Mouse (Mus musculus): ENCODE measurements at regions not wholly inside any gene's neighbourhood (a gene's known extent, or its start where the extent isn't known, plus 50 kb on each side); places are given as distances from the start of the nearest gene placed in this dataset.

DNA sequence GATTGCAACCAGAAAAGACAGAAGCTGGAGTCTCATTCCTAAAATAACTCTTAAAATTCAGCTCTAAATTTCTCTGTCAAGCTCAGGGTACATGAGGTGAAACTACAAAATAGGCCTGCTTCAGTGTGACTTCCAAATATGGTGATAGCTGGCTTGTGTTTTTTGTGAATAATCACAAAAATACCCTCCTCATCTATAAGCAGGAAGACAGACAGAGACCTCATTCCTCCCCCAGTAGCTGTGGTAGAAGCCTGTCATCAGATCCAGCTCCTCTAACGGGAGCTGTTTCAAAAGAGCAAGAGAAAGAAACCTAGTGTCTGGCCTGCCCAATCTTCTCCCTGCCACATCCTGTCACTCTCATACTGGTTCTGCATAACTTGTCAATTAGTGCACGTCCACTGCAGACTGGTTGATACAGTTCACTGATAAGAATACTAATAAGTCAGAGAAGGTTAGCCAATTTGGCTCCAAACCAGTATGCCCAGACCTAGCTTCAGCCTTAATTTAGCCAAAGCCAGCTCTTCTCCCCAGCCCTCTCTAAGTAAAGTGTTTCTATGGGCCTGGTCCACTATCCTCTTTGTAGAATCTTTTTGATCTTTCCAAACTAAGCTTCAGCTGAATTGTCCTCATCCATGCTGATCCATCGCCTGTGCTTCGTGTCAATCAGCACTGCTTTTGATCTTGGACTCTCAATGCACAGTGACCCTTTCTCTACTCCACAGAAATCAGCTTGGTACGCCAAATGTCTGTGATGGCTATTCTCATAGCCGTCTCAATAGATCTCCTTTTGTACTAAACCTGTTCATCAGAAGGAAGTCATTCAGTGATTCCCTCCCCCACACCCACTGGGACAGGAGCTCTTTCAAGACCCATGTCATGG is 160.6 kb downstream of the Fam84b start:
- Histone ChIP-seq H3K27ac (ENCODE audit: insufficient read depth, low read depth, low read length, poor library complexity, severe bottlenecking) (no peak overlapping the region), H3K4me3 (ENCODE audit: insufficient read depth in 1 of 2, low read depth in 1 of 2, low read length in 2 of 2, poor library complexity in 1 of 2, severe bottlenecking in 1 of 2) (no peak overlapping the region), H3K4me1 (ENCODE audit: control insufficient read depth in 2 of 2, insufficient read depth in 2 of 2, low read length in 2 of 2, poor library complexity in 1 of 2) (no peaks in the 10 kb centered on the region), H3K9me3 (ENCODE audit: control insufficient read depth, insufficient read depth, low read depth, low read length) (no peaks in the 10 kb centered on the region), H3K36me3 (ENCODE audit: control insufficient read depth, insufficient read depth, low read length, poor library complexity, severe bottlenecking) (no peaks in the 10 kb centered on the region), H3K9ac (ENCODE audit: insufficient read depth, low read depth, low read length, poor library complexity, severe bottlenecking) (no peak overlapping the region)
- no peak for TF ChIP-seq HCFC1 (IDR thresholded peaks at IDR 0.05; ENCODE audit: borderline replicate concordance, insufficient read depth, low read length)
- TF ChIP-seq MAFK (IDR thresholded peaks at IDR 0.05; ENCODE audit: insufficient read depth, low read depth, low read length): no peak
- TF ChIP-seq ZNF384 (IDR thresholded peaks at IDR 0.05; ENCODE audit: low read depth, low read length): no peak
- no peak for TF ChIP-seq CHD2 (IDR thresholded peaks at IDR 0.05; ENCODE audit: low read depth, low read length)
- no peak for TF ChIP-seq ZC3H11A (IDR thresholded peaks at IDR 0.05; ENCODE audit: borderline replicate concordance, low read depth, low read length)
- in situ Hi-C loops (cut with MboI; ENCODE audit: low sequenced_read_pairs in 2 of 2, unreplicated experiment in 2 of 2): no loop called here
- no peak for DNase-seq (ENCODE audit: low read depth, low spot score)

DNA sequence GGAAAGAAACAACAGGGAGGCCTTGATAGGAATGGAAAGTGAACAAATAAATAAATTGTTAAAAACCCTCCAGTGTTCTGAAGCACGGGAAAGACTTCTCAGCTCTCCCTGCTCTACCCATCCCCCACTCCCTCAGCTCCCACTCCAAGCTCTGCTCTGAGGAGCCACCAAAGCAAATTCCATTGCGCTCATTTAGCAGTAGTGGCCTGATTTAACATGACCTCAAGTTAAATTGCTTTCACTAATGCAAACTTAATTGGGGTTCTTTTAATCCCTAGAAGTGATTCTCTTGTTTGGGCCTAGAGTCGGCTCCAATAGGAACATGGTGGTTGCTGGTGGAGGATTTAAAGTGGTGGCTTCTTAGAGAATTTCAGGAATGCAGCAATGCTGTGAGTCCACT is 161.4 kb downstream of the Fam84b start:
- H3K27ac ChIP-seq (ENCODE audit: insufficient read depth, low read depth, low read length, poor library complexity, severe bottlenecking): no peak overlapping the region

DNA sequence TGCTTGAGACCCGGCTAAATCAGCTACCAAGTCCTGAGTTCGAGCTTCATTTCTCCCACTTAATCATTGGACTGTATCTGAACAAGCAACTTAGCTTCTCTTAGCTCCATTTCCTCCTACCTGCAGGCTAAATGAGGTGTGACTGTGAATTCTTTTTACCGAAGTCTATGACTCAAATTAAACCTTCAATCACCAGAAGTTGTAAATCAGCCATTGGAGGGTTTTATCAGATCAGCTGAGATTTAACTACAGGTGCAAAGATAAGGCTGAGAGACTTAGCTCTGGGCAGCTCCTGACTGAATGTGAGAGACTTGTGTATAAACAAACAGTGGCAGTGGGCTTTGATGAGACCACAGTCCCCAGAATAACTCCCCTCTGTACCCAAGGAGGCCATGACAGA is 176.2 kb downstream of the Fam84b start:
- DNase-seq (ENCODE audit: low read depth, low spot score): no peak
- no peaks in the 10 kb centered on the region for H3K4me1 ChIP-seq (ENCODE audit: control insufficient read depth in 2 of 2, insufficient read depth in 2 of 2, low read length in 2 of 2, poor library complexity in 1 of 2)
- H3K27ac ChIP-seq (ENCODE audit: insufficient read depth, low read depth, low read length, poor library complexity, severe bottlenecking): no peak overlapping the region

More for the DNA sequence above, 161.4 kb downstream of the Fam84b start:
- H3K4me3 ChIP-seq (ENCODE audit: insufficient read depth in 1 of 2, low read depth in 1 of 2, low read length in 2 of 2, poor library complexity in 1 of 2, severe bottlenecking in 1 of 2): no peak overlapping the region
- H3K9ac ChIP-seq (ENCODE audit: insufficient read depth, low read depth, low read length, poor library complexity, severe bottlenecking): no peak overlapping the region
- TF ChIP-seq HCFC1 (IDR thresholded peaks at IDR 0.05; ENCODE audit: borderline replicate concordance, insufficient read depth, low read length) (no peak), MAFK (IDR thresholded peaks at IDR 0.05; ENCODE audit: insufficient read depth, low read depth, low read length) (no peak), ZC3H11A (IDR thresholded peaks at IDR 0.05; ENCODE audit: borderline replicate concordance, low read depth, low read length) (no peak), ZNF384 (IDR thresholded peaks at IDR 0.05; ENCODE audit: low read depth, low read length) (no peak)
- no peaks in the 10 kb centered on the region for H3K36me3 ChIP-seq (ENCODE audit: control insufficient read depth, insufficient read depth, low read length, poor library complexity, severe bottlenecking)
- no peak for DNase-seq (ENCODE audit: low read depth, low spot score)
- no peaks in the 10 kb centered on the region for H3K4me1 ChIP-seq (ENCODE audit: control insufficient read depth in 2 of 2, insufficient read depth in 2 of 2, low read length in 2 of 2, poor library complexity in 1 of 2)
- in situ Hi-C loops (cut with MboI; ENCODE audit: low sequenced_read_pairs in 2 of 2, unreplicated experiment in 2 of 2): no loop called here
- H3K9me3 ChIP-seq (ENCODE audit: control insufficient read depth, insufficient read depth, low read depth, low read length): no peaks in the 10 kb centered on the region

DNA sequence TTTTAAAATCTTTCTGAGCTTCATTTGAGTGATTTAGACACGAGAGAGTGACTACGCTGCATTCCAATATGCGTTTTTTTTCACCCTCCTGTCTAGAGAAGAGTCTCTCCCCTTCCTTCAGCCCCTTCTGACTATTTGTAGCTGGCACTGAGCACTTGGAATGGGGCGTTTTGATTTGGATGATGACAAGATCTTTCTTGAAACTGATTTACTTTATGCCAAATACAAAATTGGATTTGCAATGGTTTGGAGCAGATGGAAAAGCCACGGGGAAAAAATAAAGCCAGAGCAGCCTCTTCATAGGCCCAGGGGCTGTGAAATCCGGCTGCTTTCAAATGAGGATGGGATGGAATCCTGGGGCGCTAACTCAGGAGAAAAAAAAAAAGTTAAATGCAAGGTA is 196.0 kb downstream of the Fam84b start:
- TF ChIP-seq HCFC1 (IDR thresholded peaks at IDR 0.05; ENCODE audit: borderline replicate concordance, insufficient read depth, low read length) (no peak), CHD2 (IDR thresholded peaks at IDR 0.05; ENCODE audit: low read depth, low read length) (no peak), ZNF384 (IDR thresholded peaks at IDR 0.05; ENCODE audit: low read depth, low read length) (no peak), ZC3H11A (IDR thresholded peaks at IDR 0.05; ENCODE audit: borderline replicate concordance, low read depth, low read length) (no peak), MAFK (IDR thresholded peaks at IDR 0.05; ENCODE audit: insufficient read depth, low read depth, low read length) (no peak)
- in situ Hi-C loops (cut with MboI; ENCODE audit: low sequenced_read_pairs in 2 of 2, unreplicated experiment in 2 of 2): no loop called here
- H3K27ac ChIP-seq (ENCODE audit: insufficient read depth, low read depth, low read length, poor library complexity, severe bottlenecking): no peak overlapping the region
- no peak for DNase-seq (ENCODE audit: low read depth, low spot score)
- H3K4me3 ChIP-seq (ENCODE audit: insufficient read depth in 1 of 2, low read depth in 1 of 2, low read length in 2 of 2, poor library complexity in 1 of 2, severe bottlenecking in 1 of 2): no peak overlapping the region
- no peaks in the 10 kb centered on the region for H3K9me3 ChIP-seq (ENCODE audit: control insufficient read depth, insufficient read depth, low read depth, low read length)
- H3K4me1 ChIP-seq (ENCODE audit: control insufficient read depth in 2 of 2, insufficient read depth in 2 of 2, low read length in 2 of 2, poor library complexity in 1 of 2): no peaks in the 10 kb centered on the region
- no peak overlapping the region for H3K9ac ChIP-seq (ENCODE audit: insufficient read depth, low read depth, low read length, poor library complexity, severe bottlenecking)
- no peaks in the 10 kb centered on the region for H3K36me3 ChIP-seq (ENCODE audit: control insufficient read depth, insufficient read depth, low read length, poor library complexity, severe bottlenecking)

More for the DNA sequence above, 176.2 kb downstream of the Fam84b start:
- H3K9ac ChIP-seq (ENCODE audit: insufficient read depth, low read depth, low read length, poor library complexity, severe bottlenecking): no peak overlapping the region
- no peaks in the 10 kb centered on the region for H3K36me3 ChIP-seq (ENCODE audit: control insufficient read depth, insufficient read depth, low read length, poor library complexity, severe bottlenecking)
- H3K4me3 ChIP-seq (ENCODE audit: insufficient read depth in 1 of 2, low read depth in 1 of 2, low read length in 2 of 2, poor library complexity in 1 of 2, severe bottlenecking in 1 of 2): no peak overlapping the region
- no peak for TF ChIP-seq ZC3H11A (IDR thresholded peaks at IDR 0.05; ENCODE audit: borderline replicate concordance, low read depth, low read length)
- TF ChIP-seq ZNF384 (IDR thresholded peaks at IDR 0.05; ENCODE audit: low read depth, low read length): no peak
- in situ Hi-C loops (cut with MboI; ENCODE audit: low sequenced_read_pairs in 2 of 2, unreplicated experiment in 2 of 2): no loop called here
- H3K9me3 ChIP-seq (ENCODE audit: control insufficient read depth, insufficient read depth, low read depth, low read length): no peaks in the 10 kb centered on the region

Data from ES-E14 (cell line).